Mouse (Mus musculus) MEL (cell line): ENCODE measurements around the gene Rnf157.

ENCODE experiments used
- BHLHE40 ChIP-seq: IDR thresholded peaks from 2 replicates; pipeline ENCODE4 v1.6.1; 2012; ENCODE audit warnings: low read depth, mild to moderate bottlenecking, inconsistent platforms, low read length, improper control_type of control experiment, borderline replicate concordance
- CTCF ChIP-seq, 3 experiments: IDR thresholded peaks in 2 of 3; conservative IDR thresholded peaks in 1 of 3; 2 replicates each; pipeline ENCODE4 v1.5.1; 2011 to 2012; ENCODE audit warnings: low read length in 3 of 3, low read depth in 2 of 3, mild to moderate bottlenecking in 2 of 3, improper control_type of control experiment in 1 of 3, inconsistent platforms in 1 of 3, mixed read lengths in 1 of 3, moderate library complexity in 1 of 3; ENCODE audit not compliant: control insufficient read depth in 1 of 3, insufficient read depth in 1 of 3, poor library complexity in 1 of 3, severe bottlenecking in 1 of 3
- E2F4 ChIP-seq: IDR thresholded peaks from 2 replicates; pipeline ENCODE4 v1.6.1; 2011; ENCODE audit warnings: low read depth, low read length, improper control_type of control experiment, borderline replicate concordance
- ELF1 ChIP-seq: IDR thresholded peaks from 2 replicates; pipeline ENCODE4 v1.6.1; 2014; ENCODE audit warnings: low read depth, mild to moderate bottlenecking, inconsistent platforms, low read length, improper control_type of control experiment, moderate library complexity
- MAX ChIP-seq: IDR thresholded peaks from 2 replicates; pipeline ENCODE4 v1.6.1; 2011; ENCODE audit warnings: low read length, improper control_type of control experiment
- MAZ ChIP-seq: IDR thresholded peaks from 2 replicates; pipeline ENCODE4 v1.6.1; 2012; ENCODE audit warnings: low read depth, mild to moderate bottlenecking, inconsistent platforms, low read length, improper control_type of control experiment
- NELFE ChIP-seq: IDR thresholded peaks from 2 replicates; pipeline ENCODE4 v1.6.1; 2011; ENCODE audit warnings: low read depth, low read length, improper control_type of control experiment
- POLR2A ChIP-seq, 2 experiments: IDR thresholded peaks; 2 replicates each; pipeline ENCODE4 v1.6.1; 2011 to 2012; ENCODE audit warnings: low read length in 2 of 2, mild to moderate bottlenecking in 2 of 2, control low read depth in 1 of 2, improper control_type of control experiment in 1 of 2, low read depth in 1 of 2, moderate library complexity in 1 of 2; ENCODE audit not compliant: control insufficient read depth in 1 of 2, insufficient read depth in 1 of 2, poor library complexity in 1 of 2
- POLR2AphosphoS2 ChIP-seq: IDR thresholded peaks from 2 replicates; pipeline ENCODE4 v1.6.1; 2011; ENCODE audit warnings: low read length, improper control_type of control experiment
- USF1 ChIP-seq: IDR thresholded peaks from 2 replicates; pipeline ENCODE4 v1.6.1; 2014; ENCODE audit warnings: low read depth, mild to moderate bottlenecking, inconsistent platforms, low read length, improper control_type of control experiment, moderate library complexity
- USF2 ChIP-seq, 2 experiments: IDR thresholded peaks; 2 replicates each; pipeline ENCODE4 v1.6.1; 2011 to 2012; ENCODE audit warnings: improper control_type of control experiment in 2 of 2, low read length in 2 of 2, borderline replicate concordance in 1 of 2, inconsistent platforms in 1 of 2, low read depth in 1 of 2, mild to moderate bottlenecking in 1 of 2; ENCODE audit not compliant: insufficient read depth in 1 of 2

DNA sequence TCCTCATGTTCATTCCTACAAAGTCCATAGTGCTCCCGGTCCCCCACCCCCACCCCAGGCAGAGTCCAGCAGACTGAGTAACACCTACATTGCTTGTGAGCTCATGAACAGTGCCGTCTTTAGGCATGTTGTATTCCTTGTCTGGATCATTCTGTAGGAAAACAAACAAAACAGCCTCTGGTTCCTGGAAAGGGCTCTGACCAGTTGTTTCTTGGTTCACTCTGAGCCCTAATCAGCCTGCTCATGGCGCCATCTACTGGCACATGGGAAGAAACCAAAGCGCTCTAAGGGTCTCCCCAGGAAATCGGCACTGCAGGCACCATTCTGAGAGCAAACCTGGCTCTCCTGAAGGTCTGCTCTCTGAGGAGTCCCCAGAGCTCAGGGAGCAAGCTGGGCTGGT is 118.5 kb downstream of the Rnf157 start:
- no peak for TF ChIP-seq MAX
- peak; percentile 90 to 96 (median 92) for TF ChIP-seq CTCF (IDR thresholded peaks at IDR 0.05 in 2 of 3, conservative IDR thresholded peaks at IDR 0.05 in 1 of 3; ENCODE audit: control insufficient read depth in 1 of 3, insufficient read depth in 1 of 3, low read depth in 2 of 3, low read length in 3 of 3, poor library complexity in 1 of 3, severe bottlenecking in 1 of 3)
- TF ChIP-seq POLR2A (IDR thresholded peaks at IDR 0.05; ENCODE audit: control insufficient read depth in 1 of 2, insufficient read depth in 1 of 2, low read depth in 1 of 2, low read length in 2 of 2, poor library complexity in 1 of 2), result no peak
- no peak for TF ChIP-seq BHLHE40
- no peak for TF ChIP-seq USF2 (IDR thresholded peaks at IDR 0.05; ENCODE audit: borderline replicate concordance in 1 of 2, insufficient read depth in 1 of 2, low read depth in 1 of 2, low read length in 2 of 2)
- no peak for TF ChIP-seq ELF1
- no peak for TF ChIP-seq POLR2AphosphoS2
- no peak for TF ChIP-seq MAZ
- TF ChIP-seq E2F4, result no peak
- TF ChIP-seq NELFE, result no peak
- TF ChIP-seq USF1, result no peak
